In the genomic region with DNA sequence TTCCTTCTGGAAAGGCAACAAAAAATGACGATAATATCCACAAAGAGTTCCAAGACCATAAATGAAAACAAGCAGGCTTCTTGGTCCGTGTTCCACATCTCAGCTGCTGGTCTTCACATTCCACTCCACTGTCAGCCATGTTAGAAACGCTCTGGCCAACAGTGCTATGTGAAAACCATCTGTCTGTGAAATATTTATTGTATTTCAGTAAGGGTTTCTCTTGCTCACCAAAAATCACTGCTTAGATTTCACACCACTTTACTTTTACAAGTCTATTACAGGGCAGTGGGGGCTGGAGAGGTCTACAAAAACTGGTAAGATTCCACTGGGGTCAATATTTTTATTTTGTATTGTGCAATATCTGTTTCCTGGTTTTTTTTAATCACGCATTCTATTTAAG, we compare ENCODE assay signal across 14 mouse cellular contexts.
"Had no signal": no experiment of that assay in that cellular context is flagged by ENCODE, and none has a peak within 500 bp of the region (broad histone marks: within the 10 kb centered on the region; RNA-seq: fewer than 3 reads in every experiment).

No protein-coding gene starts in this region.

- H3K27me3 ChIP-seq: hindbrain, embryonic 12.5 days; limb, embryonic 13.5 days; liver, embryonic 15.5 days; midbrain, embryonic 12.5 days; neural tube, embryonic 15.5 days had no signal

- DNase-seq: kidney, postnatal 25 days; right cerebral cortex, adult 18-20 months; right cerebral cortex, postnatal 25 days; thymus, postnatal 36 days had no signal

- H3K27ac ChIP-seq: hindbrain, embryonic 12.5 days; layer of hippocampus, adult 2 months; limb, embryonic 13.5 days; liver, embryonic 15.5 days; midbrain, embryonic 12.5 days; neural tube, embryonic 15.5 days had no signal

- H3K4me2 ChIP-seq: hindbrain, embryonic 12.5 days; limb, embryonic 13.5 days; liver, embryonic 11.5 days; liver, embryonic 15.5 days; midbrain, embryonic 12.5 days; neural tube, embryonic 15.5 days had no signal

- ATAC-seq: hindbrain, embryonic 16.5 days; inflammation-experienced regulatory T-cells, adult 6 months had no signal

- H3K4me1 ChIP-seq: liver, embryonic 15.5 days had no signal

- H3K9me3 ChIP-seq: hindbrain, embryonic 12.5 days; limb, embryonic 13.5 days; liver, embryonic 15.5 days; midbrain, embryonic 12.5 days; neural tube, embryonic 15.5 days had no signal

- H3K36me3 ChIP-seq: hindbrain, embryonic 12.5 days; liver, embryonic 15.5 days; midbrain, embryonic 12.5 days; neural tube, embryonic 15.5 days had no signal

- H3K4me3 ChIP-seq: hindbrain, embryonic 12.5 days; layer of hippocampus, adult 2 months; limb, embryonic 13.5 days; liver, embryonic 15.5 days; midbrain, embryonic 12.5 days; myocyte; neural tube, embryonic 15.5 days had no signal

- H3K9ac ChIP-seq: hindbrain, embryonic 12.5 days; limb, embryonic 13.5 days; liver, embryonic 15.5 days; midbrain, embryonic 12.5 days; neural tube, embryonic 15.5 days had no signal
